Comparison of ENCODE assay signal across 8 mouse cellular contexts in the genomic region with DNA sequence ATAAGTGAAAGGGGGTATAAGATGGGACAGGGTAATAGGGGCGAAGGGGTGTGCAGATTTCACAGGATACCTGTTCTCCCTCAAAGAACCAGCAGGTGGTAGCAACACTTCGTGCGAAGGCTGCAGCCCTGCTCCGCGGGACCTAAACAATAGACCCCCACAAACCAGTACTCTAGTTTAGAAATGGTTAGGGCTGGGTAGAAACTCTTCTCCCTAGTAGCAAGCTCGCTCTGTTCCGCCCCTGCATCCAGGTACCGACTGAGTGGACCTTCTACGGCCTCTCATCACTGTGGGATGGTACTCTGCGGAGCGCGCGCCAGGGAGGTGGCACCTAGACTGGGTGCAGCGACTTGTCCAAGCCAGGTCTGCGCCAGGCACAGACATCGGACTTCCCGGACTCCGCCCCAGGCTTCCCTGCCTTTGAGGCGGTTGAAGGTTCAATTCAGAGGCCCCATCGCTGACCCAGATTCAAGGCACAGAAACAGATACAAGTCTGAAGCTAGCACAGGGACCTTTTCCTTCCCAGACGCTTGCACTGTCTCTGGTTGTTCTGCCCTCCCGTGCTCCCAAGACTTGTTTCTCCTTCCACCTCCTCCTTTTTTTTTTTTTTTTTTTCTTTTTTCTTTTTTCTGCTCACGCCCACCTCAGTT. TPM values are rescaled to one million over a fixed set of nuclear protein-coding genes. Genes with fewer than 3 reads are reported as not detected.
DNase-seq lines count a peak whose midpoint lies in the region; ATAC-seq and TF ChIP-seq lines count a peak whose summit lies in the region.

No protein-coding gene starts in this region.

- H3K4me1 ChIP-seq in heart, embryonic 11.5 days (ENCODE audit: control insufficient read depth, insufficient read depth, low read length): no peaks in the 10 kb centered on the region
- H3K4me1 ChIP-seq in forebrain, embryonic 16.5 days (replicated peaks; ENCODE audit: control insufficient read depth, insufficient read depth, low read length): peaks cover 18% of the 10 kb centered on the region
- no peaks in the 10 kb centered on the region for H3K4me1 ChIP-seq in kidney, adult 2 months (ENCODE audit: control insufficient read depth, insufficient read depth, low read length)
- H3K4me1 ChIP-seq in liver, postnatal 0 days (ENCODE audit: insufficient read depth): 0 out of 2 replicates have a peak, but pooled peaks cover 6% of the 10 kb centered on the region
- peaks cover 26% of the 10 kb centered on the region for H3K4me1 ChIP-seq in neural tube, embryonic 13.5 days (replicated peaks)

- peak; percentile 52; the same call in 1 of the 2 replicates for TF ChIP-seq CTCF in kidney, adult 2 months (conservative IDR thresholded peaks at IDR 0.05; ENCODE audit: insufficient read depth, insufficient read length, low read depth, low read length)
- peak; percentile 68 for TF ChIP-seq CTCF in liver, postnatal 0 days (IDR thresholded peaks at IDR 0.05; ENCODE audit: low read depth)

- peak; percentile 64; the same call in 1 of the 2 replicates for ATAC-seq in heart, embryonic 11.5 days (replicated peaks; ENCODE audit: insufficient number of reproducible peaks, low FRiP score, low TSS enrichment)
- peak; percentile 67 for ATAC-seq in forebrain, embryonic 16.5 days
- ATAC-seq in liver, postnatal 0 days: peak; percentile 52
- ATAC-seq in neural tube, embryonic 13.5 days (ENCODE audit: low read depth): peak; percentile 75

- TF ChIP-seq POLR2A in kidney, adult 2 months (IDR thresholded peaks at IDR 0.05; ENCODE audit: low read depth, low read length): no peak

- no peak for DNase-seq in heart, adult 11 months
- DNase-seq in adrenal gland, postnatal 25 days: peak; percentile 29
- peak; percentile 37 for DNase-seq in kidney, adult 2 months
- DNase-seq in liver, postnatal 0 days: no peak
- DNase-seq in thymus, postnatal 4 days: peak; percentile 82

- H3K4me3 ChIP-seq in heart, embryonic 11.5 days (ENCODE audit: low read depth, low read length): peak overlapping the region; percentile 68
- peak overlapping the region; percentile 86 for H3K4me3 ChIP-seq in forebrain, embryonic 16.5 days (replicated peaks; ENCODE audit: low read length)
- peak overlapping the region; percentile 82 for H3K4me3 ChIP-seq in kidney, adult 2 months (ENCODE audit: insufficient read depth, low read depth, low read length)
- H3K4me3 ChIP-seq in liver, postnatal 0 days (ENCODE audit: low read depth, low read length): peak overlapping the region; percentile 64
- H3K4me3 ChIP-seq in neural tube, embryonic 13.5 days: peak overlapping the region; percentile 78

- under 1% methylated on average over 23 of the region's 23 CpGs for WGBS in heart, embryonic 11.5 days (ENCODE audit: insufficient replicate concordance)
- under 1% methylated on average over 23 of the region's 23 CpGs for WGBS in forebrain, embryonic 16.5 days
- WGBS in kidney, adult 2 months: under 1% methylated on average over 23 of the region's 23 CpGs
- WGBS in liver, postnatal 0 days (ENCODE audit: insufficient replicate concordance): under 1% methylated on average over 23 of the region's 23 CpGs
- 1% methylated on average over 23 of the region's 23 CpGs for WGBS in neural tube, embryonic 13.5 days

- peak overlapping the region; percentile 89 for H3K4me2 ChIP-seq in heart, embryonic 11.5 days
- H3K4me2 ChIP-seq in forebrain, embryonic 16.5 days (ENCODE audit: low read length): peak overlapping the region; percentile 69
- H3K4me2 ChIP-seq in liver, postnatal 0 days (ENCODE audit: low read depth, low read length): peak overlapping the region; percentile 93
- H3K4me2 ChIP-seq in neural tube, embryonic 13.5 days: peak overlapping the region; percentile 82

- H3K27me3 ChIP-seq in heart, embryonic 11.5 days (ENCODE audit: control insufficient read depth, insufficient read depth, low read length): peaks cover 12% of the 10 kb centered on the region
- no peaks in the 10 kb centered on the region for H3K27me3 ChIP-seq in forebrain, embryonic 16.5 days (replicated peaks; ENCODE audit: control insufficient read depth, insufficient read depth, low read length)
- H3K27me3 ChIP-seq in kidney, adult 2 months (replicated peaks; ENCODE audit: control insufficient read depth, insufficient read depth, low read length): no peaks in the 10 kb centered on the region
- peaks cover 18% of the 10 kb centered on the region; the same call in 1 of the 2 replicates for H3K27me3 ChIP-seq in liver, postnatal 0 days (ENCODE audit: insufficient read depth, low read length)
- H3K27me3 ChIP-seq in neural tube, embryonic 13.5 days: no peaks in the 10 kb centered on the region

- no peaks in the 10 kb centered on the region for H3K9me3 ChIP-seq in heart, embryonic 11.5 days (replicated peaks; ENCODE audit: control insufficient read depth, low read length)
- H3K9me3 ChIP-seq in forebrain, embryonic 16.5 days (ENCODE audit: control insufficient read depth, low read length): no peaks in the 10 kb centered on the region
- no peaks in the 10 kb centered on the region for H3K9me3 ChIP-seq in liver, postnatal 0 days (ENCODE audit: low read length)
- no peaks in the 10 kb centered on the region for H3K9me3 ChIP-seq in neural tube, embryonic 13.5 days

- no peaks in the 10 kb centered on the region for H3K36me3 ChIP-seq in heart, embryonic 11.5 days (ENCODE audit: control insufficient read depth, insufficient read depth, low read length)
- no peaks in the 10 kb centered on the region for H3K36me3 ChIP-seq in forebrain, embryonic 16.5 days (ENCODE audit: control insufficient read depth, insufficient read depth)
- H3K36me3 ChIP-seq in kidney, adult 2 months (ENCODE audit: control insufficient read depth, insufficient read depth, low read length): no peaks in the 10 kb centered on the region
- no peaks in the 10 kb centered on the region for H3K36me3 ChIP-seq in liver, postnatal 0 days (replicated peaks; ENCODE audit: insufficient read depth, low read length)
- no peaks in the 10 kb centered on the region for H3K36me3 ChIP-seq in neural tube, embryonic 13.5 days

- TF ChIP-seq EP300 in liver, postnatal 0 days (IDR thresholded peaks at IDR 0.05; ENCODE audit: low read depth): no peak

- H3K9ac ChIP-seq in heart, embryonic 11.5 days (ENCODE audit: low read depth, low read length): peak overlapping the region; percentile 69
- H3K9ac ChIP-seq in forebrain, embryonic 16.5 days (replicated peaks; ENCODE audit: low read depth, low read length): peak overlapping the region; percentile 88
- no peak overlapping the region for H3K9ac ChIP-seq in liver, postnatal 0 days (replicated peaks)
- H3K9ac ChIP-seq in neural tube, embryonic 13.5 days: peak overlapping the region; percentile 84

- no peak overlapping the region for H3K27ac ChIP-seq in heart, embryonic 11.5 days (ENCODE audit: low read depth, low read length)
- peak overlapping the region; percentile 95 for H3K27ac ChIP-seq in forebrain, embryonic 16.5 days (ENCODE audit: low read length)
- H3K27ac ChIP-seq in kidney, adult 2 months (ENCODE audit: insufficient read depth, low read depth, low read length): no peak overlapping the region
- no peak overlapping the region for H3K27ac ChIP-seq in liver, postnatal 0 days (ENCODE audit: low read depth)
- H3K27ac ChIP-seq in neural tube, embryonic 13.5 days (replicated peaks): peak overlapping the region; percentile 94

RNA-seq across cellular contexts. Expression of a gene that starts 0.8 kb away (rescaled TPM):
- polyA plus RNA-seq in heart, embryonic 11.5 days (2014; fragmentation: Nextera tagmentation; extraction: Ambion mirVana): 3.7 and 4.2 TPM in 2 replicates
- 24.7 and 30.3 TPM in 2 replicates for total RNA-seq in adrenal gland, postnatal 25 days (2021)
- 37.7 and 39.4 TPM in 2 replicates for polyA plus RNA-seq in forebrain, embryonic 16.5 days (2015; fragmentation: Nextera tagmentation; extraction: Ambion mirVana)
- polyA plus RNA-seq in kidney, adult 2 months (2012; rRNA removed): 4.0 and 5.6 TPM in 2 replicates
- polyA plus RNA-seq in liver, postnatal 0 days (2015; fragmentation: Nextera tagmentation; extraction: Ambion mirVana): 0.25 and 0.28 TPM in 2 replicates
- polyA plus RNA-seq in neural tube, embryonic 13.5 days (2015; fragmentation: Nextera tagmentation; extraction: Ambion mirVana): 24.1 and 29.8 TPM in 2 replicates

RNA-seq across cellular contexts. Expression of a gene that starts 31.7 kb away (rescaled TPM):
- polyA plus RNA-seq in heart, embryonic 11.5 days (2014; fragmentation: Nextera tagmentation; extraction: Ambion mirVana): not detected in 2 replicates
- not detected in 2 replicates for total RNA-seq in adrenal gland, postnatal 25 days (2021)
- polyA plus RNA-seq in forebrain, embryonic 16.5 days (2015; fragmentation: Nextera tagmentation; extraction: Ambion mirVana): 0.60 and 0.65 TPM in 2 replicates
- 0.72 and 1.0 TPM in 2 replicates for polyA plus RNA-seq in kidney, adult 2 months (2012; rRNA removed)
- polyA plus RNA-seq in liver, postnatal 0 days (2015; fragmentation: Nextera tagmentation; extraction: Ambion mirVana): not detected in 2 replicates
- polyA plus RNA-seq in neural tube, embryonic 13.5 days (2015; fragmentation: Nextera tagmentation; extraction: Ambion mirVana): 0.65 and 0.81 TPM in 2 replicates

Comparison
In these comparisons a context has a peak if more than half of its experiments do, and no peak if none do; other contexts are left out.
1. H3K27ac ChIP-seq: peak in forebrain, embryonic 16.5 days (single experiment) and neural tube, embryonic 13.5 days (single experiment); none in heart, embryonic 11.5 days (single experiment), kidney, adult 2 months (single experiment) and liver, postnatal 0 days (single experiment).
2. DNase-seq: peak in adrenal gland, postnatal 25 days (single experiment), kidney, adult 2 months (single experiment) and thymus, postnatal 4 days (single experiment); none in heart, adult 11 months (single experiment) and liver, postnatal 0 days (single experiment).
3. Peak in every context shown above with its lines, with median percentiles within 50 percentile points of each other: ATAC-seq, H3K4me2 ChIP-seq and H3K4me3 ChIP-seq.